Mouse (Mus musculus) liver, embryonic 14.5 days (tissue): ENCODE results near the gene 2900011O08Rik.

Experiments
- CTCF ChIP-seq: IDR thresholded peaks from 2 replicates; pipeline ENCODE4 v1.5.1; 2016; ENCODE audit warnings: antibody characterized with exemption, low read depth, control low read depth
- EP300 ChIP-seq: IDR thresholded peaks from 2 replicates; pipeline ENCODE4 v1.6.1; 2016; ENCODE audit warnings: antibody characterized with exemption, low read depth

GRCm38 (mm10) chr16:14042421-14042820 is 56.0 kb downstream of the 2900011O08Rik start:
- TF ChIP-seq CTCF, result no peak
- no peak for TF ChIP-seq EP300
